Mouse (Mus musculus): ENCODE data around the gene Ddo. TPM values are rescaled to one million over a fixed set of nuclear protein-coding genes. Genes with fewer than 3 reads are reported as not detected.

The Ddo gene
- 14.4 and 21.3 TPM in 2 replicates for polyA plus RNA-seq (2012; rRNA removed; ENCODE audit: low replicate concordance)

GRCm38 (mm10) chr10:40629656-40630311 is at the start of gene Ddo:
TSS of gene Ddo (plus strand) at chr10:40630011.

DNA sequence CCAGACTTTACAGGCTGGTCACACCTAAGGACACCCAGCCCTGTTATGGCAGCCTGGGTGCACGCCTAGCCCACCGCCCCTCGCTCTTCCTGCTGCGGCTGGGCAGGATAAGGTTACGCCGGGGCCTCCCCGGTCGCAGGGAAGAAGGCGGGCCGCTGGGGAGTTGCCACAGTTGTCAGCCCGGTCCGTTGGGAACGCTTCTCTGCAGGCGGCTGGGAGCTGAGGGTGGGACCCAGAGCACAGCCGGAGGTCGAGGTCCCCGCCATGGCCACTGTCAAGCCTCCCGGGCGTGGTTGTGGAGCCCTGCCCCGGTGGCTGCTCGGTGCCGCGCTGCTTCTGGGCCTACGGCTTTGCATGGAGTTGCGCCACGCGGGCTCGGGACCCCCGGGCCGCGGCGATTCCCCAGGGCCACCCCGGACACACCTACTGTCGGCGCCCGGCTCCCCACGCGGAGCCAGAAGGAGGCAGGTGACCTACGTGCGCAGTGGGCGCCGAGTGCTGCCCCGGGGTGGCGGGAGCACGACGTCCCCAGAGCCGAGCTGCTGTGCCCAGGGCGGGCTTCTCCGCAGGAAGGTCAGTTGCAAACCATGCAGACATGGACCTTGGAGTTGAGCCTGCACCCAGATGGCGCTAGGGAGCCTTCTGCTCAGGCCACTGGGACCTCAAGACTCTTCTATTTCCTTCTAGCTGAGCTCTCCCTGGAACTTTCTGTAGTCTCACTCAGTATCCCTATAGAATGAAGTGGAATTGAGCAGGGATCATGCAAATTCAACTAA is 53.5 kb downstream of the Ddo start, which contains the start of gene Mettl24:
TSS of gene Mettl24 (plus strand) at position 191 of the 776 bp plus-strand sequence.

Other genes with a start within 250 kb of the Ddo start
- gene Slc22a16, start 59.7 kb upstream of the Ddo start, polyA plus RNA-seq (2012; rRNA removed; ENCODE audit: low replicate concordance) = not detected in 2 replicates
- gene Mettl24, start 53.3 kb downstream of the Ddo start, polyA plus RNA-seq (2012; rRNA removed; ENCODE audit: low replicate concordance) = 9.8 and 21.4 TPM in 2 replicates

All from subcutaneous adipose tissue, adult 2 months (tissue).